Mouse (Mus musculus) subcutaneous adipose tissue, adult 2 months (tissue): ENCODE data around the gene Brdt. TPM values are rescaled to one million over a fixed set of nuclear protein-coding genes. Genes with fewer than 3 reads are reported as not detected.

Experiments used
- polyA plus RNA-seq: library from polyadenylated mRNA; depleted of rRNA; stranded (reverse); fragments of >200 nt; gene quantifications from 2 replicates; pipeline ENCODE4 v1.2.3, GENCODE M21; 2012; ENCODE audit warnings: low replicate concordance; rRNA removed

Gene Brdt
- polyA plus RNA-seq = 1.6 and 1.8 TPM in 2 replicates

GRCm38 (mm10) chr5:107330916-107331421, at the start of gene Brdt:
Brdt (plus strand) TSS chr5:107331159.

GRCm38 (mm10) chr5:107289234-107289764, 41.7 kb upstream of the Brdt start, which contains the start of gene Tgfbr3:
Tgfbr3 (minus strand) TSS chr5:107289629.

GRCm38 (mm10) chr5:107402436-107402835, 71.5 kb downstream of the Brdt start, which contains the start of gene Ephx4:
Ephx4 (plus strand) TSS chr5:107402736.

DNA sequence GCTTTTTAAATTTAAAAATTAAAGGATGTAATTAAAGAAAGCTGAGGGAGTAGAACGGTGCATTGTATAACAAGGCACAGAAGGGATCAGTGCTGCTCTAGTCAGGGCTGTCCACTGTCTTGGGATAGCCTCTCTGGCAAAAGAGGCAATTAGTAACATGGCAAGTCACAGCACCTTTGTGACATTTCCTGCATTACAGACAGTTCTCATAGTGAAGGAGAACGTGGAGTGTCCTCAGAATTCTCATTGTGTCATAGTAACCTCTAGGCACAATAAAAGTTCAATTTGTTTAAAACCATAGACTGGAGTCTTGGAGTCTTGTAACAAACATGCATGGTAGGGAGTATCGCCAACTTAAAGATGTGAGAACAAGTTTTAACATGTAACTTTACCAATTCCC, 100.3 kb downstream of the Brdt start, which contains the start of gene Lpcat2b:
TSS of gene Lpcat2b (plus strand) at position 301 of the 400 bp plus-strand sequence.

Other genes starting within 250 kb of the Brdt start
- gene Tgfbr3, start 41.5 kb upstream of the Brdt start, polyA plus RNA-seq = 57.1 and 61.8 TPM in 2 replicates
- 0.79 and 3.1 TPM in 2 replicates for gene Ephx4, start 71.6 kb downstream of the Brdt start, polyA plus RNA-seq
- 0.09 TPM in 1 of 2 replicates, not detected in the other for gene Lpcat2b, start 100.4 kb downstream of the Brdt start, polyA plus RNA-seq
- gene Btbd8, start 106.8 kb downstream of the Brdt start, polyA plus RNA-seq = 1.8 and 2.3 TPM in 2 replicates
- gene Gm42669, start 176.5 kb downstream of the Brdt start, polyA plus RNA-seq = 0.11 TPM in 1 of 2 replicates, not detected in the other
- 0.08 and 0.21 TPM in 2 replicates for gene 1700028K03Rik, start 203.6 kb downstream of the Brdt start, polyA plus RNA-seq